Mouse (Mus musculus) midbrain, embryonic 12.5 days (tissue): Measurements from ENCODE around the gene Ppp6r3. TPM values are rescaled to one million over a fixed set of nuclear protein-coding genes. Genes with fewer than 3 reads are reported as not detected.

ENCODE experiments used
- ATAC-seq: fragments of 200-750 bp; cut with Nextera tagmentation; 2 replicates; pipeline ENCODE4 v1.8.0; 2017; ENCODE audit warnings: low read depth, moderate TSS enrichment, moderate library complexity; ENCODE audit not compliant: low FRiP score
- H3K27ac ChIP-seq: fragments of 300-500 bp; sonication (generic); replicated peaks from 2 replicates; pipeline ENCODE4 v1.5.1; 2016; ENCODE audit warnings: mild to moderate bottlenecking
- H3K27me3 ChIP-seq: fragments of 300-500 bp; sonication (generic); 2 replicates; pipeline ENCODE4 v1.6.1; 2016; ENCODE audit warnings: mild to moderate bottlenecking
- H3K36me3 ChIP-seq: fragments of 300-500 bp; sonication (generic); 2 replicates; pipeline ENCODE4 v1.6.1; 2016
- H3K4me1 ChIP-seq: fragments of 300-500 bp; sonication (generic); 2 replicates; pipeline ENCODE4 v1.6.1; 2016
- H3K4me2 ChIP-seq: fragments of 300-500 bp; sonication (generic); replicated peaks from 2 replicates; pipeline ENCODE4 v1.6.1; 2016; ENCODE audit warnings: mild to moderate bottlenecking, moderate library complexity
- H3K4me3 ChIP-seq: fragments of 300-500 bp; sonication (generic); 2 replicates; pipeline ENCODE4 v1.5.1; 2016; ENCODE audit warnings: mild to moderate bottlenecking
- H3K9ac ChIP-seq: fragments of 300-500 bp; sonication (generic); replicated peaks from 2 replicates; pipeline ENCODE4 v1.6.1; 2016; ENCODE audit warnings: mild to moderate bottlenecking, moderate library complexity
- H3K9me3 ChIP-seq: fragments of 300-500 bp; sonication (generic); 2 replicates; pipeline ENCODE4 v1.6.1; 2016; ENCODE audit warnings: mild to moderate bottlenecking
- WGBS: fragments of 180-500 bp; shearing (Covaris S2); methylation state at CpG from one replicate; pipeline ENCODE4 v1.1.7; 2016; 5-methylcytosine and 5-hydroxymethylcytosine counted together
- polyA plus RNA-seq: library from polyadenylated mRNA; unstranded; fragments of >200 nt; fragmentation: Nextera tagmentation; extraction: Ambion mirVana; gene quantifications from 2 replicates; pipeline ENCODE4 v1.2.1, GENCODE M21; 2016

Gene Ppp6r3
- polyA plus RNA-seq, 1 experiment from 2014 or later: 86.1 TPM

GRCm38 (mm10) chr19:3564309-3564708, 11.2 kb downstream of the Ppp6r3 start:
- Histone ChIP-seq H3K9ac (no peak overlapping the region), H3K27me3 (no peaks in the 10 kb centered on the region), H3K36me3 (peaks cover 11% of the 10 kb centered on the region), H3K4me3 (no peak overlapping the region), H3K9me3 (peaks cover 5% of the 10 kb centered on the region; the same call in 1 of the 2 replicates), H3K4me2 (no peak overlapping the region), H3K4me1 (no peaks in the 10 kb centered on the region), H3K27ac (no peak overlapping the region)
- no peak for ATAC-seq
- 95% methylated on average over 3 of the region's 3 CpGs for WGBS

GRCm38 (mm10) chr19:3562752-3563151, 12.8 kb downstream of the Ppp6r3 start:
- Histone ChIP-seq H3K4me1 (no peaks in the 10 kb centered on the region), H3K36me3 (peaks cover 11% of the 10 kb centered on the region), H3K9ac (no peak overlapping the region), H3K9me3 (peaks cover 5% of the 10 kb centered on the region; the same call in 1 of the 2 replicates), H3K27me3 (no peaks in the 10 kb centered on the region), H3K4me2 (no peak overlapping the region), H3K27ac (no peak overlapping the region), H3K4me3 (no peak overlapping the region)
- ATAC-seq: no peak
- 96% methylated on average over 6 of the region's 6 CpGs for WGBS

- ATAC-seq: no peak
- H3K36me3 ChIP-seq: peaks cover 11% of the 10 kb centered on the region
- H3K27ac ChIP-seq: no peak overlapping the region
- WGBS: 95% methylated on average over 2 of the region's 2 CpGs
- H3K4me2 ChIP-seq: no peak overlapping the region
- H3K4me1 ChIP-seq: no peaks in the 10 kb centered on the region
- H3K4me3 ChIP-seq: no peak overlapping the region
- no peak overlapping the region for H3K9ac ChIP-seq
- H3K9me3 ChIP-seq: peaks cover 5% of the 10 kb centered on the region; the same call in 1 of the 2 replicates
- no peaks in the 10 kb centered on the region for H3K27me3 ChIP-seq
These were observed 13.3 kb downstream of the Ppp6r3 start for GRCm38 (mm10) chr19:3562298-3562697.

GRCm38 (mm10) chr19:3556169-3556827, 19.3 kb downstream of the Ppp6r3 start:
- Histone ChIP-seq H3K36me3 (peaks cover 4% of the 10 kb centered on the region), H3K9ac (no peak overlapping the region), H3K4me1 (no peaks in the 10 kb centered on the region), H3K27me3 (no peaks in the 10 kb centered on the region), H3K9me3 (peaks cover 5% of the 10 kb centered on the region; the same call in 1 of the 2 replicates), H3K4me2 (no peak overlapping the region), H3K4me3 (no peak overlapping the region), H3K27ac (no peak overlapping the region)
- 97% methylated on average over 2 of the region's 2 CpGs for WGBS
- ATAC-seq: no peak

- Histone ChIP-seq H3K4me1 (no peaks in the 10 kb centered on the region), H3K4me3 (no peak overlapping the region), H3K27ac (no peak overlapping the region), H3K4me2 (no peak overlapping the region), H3K9ac (no peak overlapping the region), H3K9me3 (peaks cover 1% of the 10 kb centered on the region; the same call in 1 of the 2 replicates), H3K36me3 (peaks cover 2% of the 10 kb centered on the region), H3K27me3 (no peaks in the 10 kb centered on the region)
- ATAC-seq: no peak
- 95% methylated on average over 7 of the region's 8 CpGs for WGBS
These were observed 20.8 kb downstream of the Ppp6r3 start for GRCm38 (mm10) chr19:3554785-3555184.

GRCm38 (mm10) chr19:3551573-3552159, 23.9 kb downstream of the Ppp6r3 start:
- H3K27me3 ChIP-seq: no peaks in the 10 kb centered on the region
- no peaks in the 10 kb centered on the region for H3K4me1 ChIP-seq
- no peak overlapping the region for H3K27ac ChIP-seq
- no peaks in the 10 kb centered on the region for H3K9me3 ChIP-seq
- H3K9ac ChIP-seq: no peak overlapping the region
- H3K4me3 ChIP-seq: no peak overlapping the region
- ATAC-seq: no peak
- 81% methylated on average over 4 of the region's 4 CpGs for WGBS
- H3K36me3 ChIP-seq: peaks cover 6% of the 10 kb centered on the region; the same call in 1 of the 2 replicates
- H3K4me2 ChIP-seq: no peak overlapping the region

GRCm38 (mm10) chr19:3550101-3550500, 25.4 kb downstream of the Ppp6r3 start:
- Histone ChIP-seq H3K36me3 (peaks cover 6% of the 10 kb centered on the region; the same call in 1 of the 2 replicates), H3K4me1 (no peaks in the 10 kb centered on the region), H3K4me3 (no peak overlapping the region), H3K27ac (no peak overlapping the region), H3K4me2 (no peak overlapping the region), H3K27me3 (no peaks in the 10 kb centered on the region), H3K9ac (no peak overlapping the region), H3K9me3 (no peaks in the 10 kb centered on the region)
- ATAC-seq: no peak
- 100% methylated on average over 1 of the region's 1 CpGs for WGBS

GRCm38 (mm10) chr19:3549263-3549662, 26.3 kb downstream of the Ppp6r3 start:
- Histone ChIP-seq H3K27ac (no peak overlapping the region), H3K9ac (no peak overlapping the region), H3K9me3 (no peaks in the 10 kb centered on the region), H3K4me2 (no peak overlapping the region), H3K4me1 (no peaks in the 10 kb centered on the region), H3K4me3 (no peak overlapping the region), H3K36me3 (peaks cover 6% of the 10 kb centered on the region; the same call in 1 of the 2 replicates), H3K27me3 (no peaks in the 10 kb centered on the region)
- WGBS: 95% methylated on average over 1 of the region's 1 CpGs
- ATAC-seq: no peak

- Histone ChIP-seq H3K27me3 (no peaks in the 10 kb centered on the region), H3K9me3 (no peaks in the 10 kb centered on the region), H3K4me1 (no peaks in the 10 kb centered on the region), H3K9ac (no peak overlapping the region), H3K36me3 (peaks cover 12% of the 10 kb centered on the region), H3K4me3 (no peak overlapping the region), H3K27ac (no peak overlapping the region), H3K4me2 (no peak overlapping the region)
- WGBS: 93% methylated on average over 1 of the region's 1 CpGs
- no peak for ATAC-seq
These were observed 27.2 kb downstream of the Ppp6r3 start for GRCm38 (mm10) chr19:3548311-3548710.

- Histone ChIP-seq H3K36me3 (peaks cover 30% of the 10 kb centered on the region), H3K27ac (no peak overlapping the region), H3K4me2 (no peak overlapping the region), H3K27me3 (no peaks in the 10 kb centered on the region), H3K4me1 (no peaks in the 10 kb centered on the region), H3K9me3 (no peaks in the 10 kb centered on the region), H3K9ac (no peak overlapping the region), H3K4me3 (no peak overlapping the region)
- ATAC-seq: no peak
- 89% methylated on average over 2 of the region's 2 CpGs for WGBS
These were observed 30.6 kb downstream of the Ppp6r3 start for GRCm38 (mm10) chr19:3544995-3545394.

GRCm38 (mm10) chr19:3542591-3542990, 33.0 kb downstream of the Ppp6r3 start:
- H3K27me3 ChIP-seq: no peaks in the 10 kb centered on the region
- 96% methylated on average over 4 of the region's 4 CpGs for WGBS
- H3K4me1 ChIP-seq: no peaks in the 10 kb centered on the region
- no peak overlapping the region for H3K27ac ChIP-seq
- H3K36me3 ChIP-seq: peaks cover 31% of the 10 kb centered on the region
- H3K9ac ChIP-seq: no peak overlapping the region
- no peaks in the 10 kb centered on the region for H3K9me3 ChIP-seq
- no peak for ATAC-seq
- no peak overlapping the region for H3K4me2 ChIP-seq
- no peak overlapping the region for H3K4me3 ChIP-seq

GRCm38 (mm10) chr19:3540997-3541396, 34.6 kb downstream of the Ppp6r3 start:
- WGBS: 94% methylated on average over 5 of the region's 5 CpGs
- Histone ChIP-seq H3K27ac (no peak overlapping the region), H3K4me2 (no peak overlapping the region), H3K4me3 (no peak overlapping the region), H3K9ac (no peak overlapping the region), H3K27me3 (no peaks in the 10 kb centered on the region), H3K36me3 (peaks cover 28% of the 10 kb centered on the region; the same call in 1 of the 2 replicates), H3K4me1 (no peaks in the 10 kb centered on the region), H3K9me3 (no peaks in the 10 kb centered on the region)
- no peak for ATAC-seq
